Mouse (Mus musculus): ENCODE data around the gene Foxa3. TPM values are rescaled to one million over a fixed set of nuclear protein-coding genes. Genes with fewer than 3 reads are reported as not detected.
A peak's percentile ranks its signal among the peaks of the same experiment; 100 is the strongest.

Foxa3 gene
- polyA plus RNA-seq, 1 experiment from 2014 or later = 0.56 TPM

- Histone ChIP-seq H3K4me3 (ENCODE audit: low read depth, low read length) (0 out of 2 replicates have a peak overlapping the region, but pooled peaks have one; percentile 4), H3K27ac (replicated peaks; ENCODE audit: low read depth, low read length) (no peak overlapping the region), H3K9ac (ENCODE audit: low read depth, low read length) (peak overlapping the region; percentile 32; the same call in 1 of the 2 replicates), H3K4me1 (ENCODE audit: control insufficient read depth, insufficient read depth, low read length) (peaks cover 17% of the 10 kb centered on the region), H3K27me3 (replicated peaks; ENCODE audit: control insufficient read depth, insufficient read depth, low read length) (no peaks in the 10 kb centered on the region), H3K4me2 (ENCODE audit: low read depth, low read length) (peak overlapping the region; percentile 93), H3K36me3 (ENCODE audit: control insufficient read depth, insufficient read depth, low read length) (peaks cover 32% of the 10 kb centered on the region), H3K9me3 (ENCODE audit: control insufficient read depth, low read length) (no peaks in the 10 kb centered on the region)
- ATAC-seq (ENCODE audit: low read depth) = 0 out of 2 replicates have a peak, but pooled peaks have one; percentile 8
- DNase-seq (ENCODE audit: low spot score) = peak; percentile 93
- 9% methylated on average over 12 of the region's 12 CpGs for WGBS
Observed at GRCm38 (mm10) chr7:19006476-19006875, 16.9 kb downstream of the Foxa3 start.

DNA sequence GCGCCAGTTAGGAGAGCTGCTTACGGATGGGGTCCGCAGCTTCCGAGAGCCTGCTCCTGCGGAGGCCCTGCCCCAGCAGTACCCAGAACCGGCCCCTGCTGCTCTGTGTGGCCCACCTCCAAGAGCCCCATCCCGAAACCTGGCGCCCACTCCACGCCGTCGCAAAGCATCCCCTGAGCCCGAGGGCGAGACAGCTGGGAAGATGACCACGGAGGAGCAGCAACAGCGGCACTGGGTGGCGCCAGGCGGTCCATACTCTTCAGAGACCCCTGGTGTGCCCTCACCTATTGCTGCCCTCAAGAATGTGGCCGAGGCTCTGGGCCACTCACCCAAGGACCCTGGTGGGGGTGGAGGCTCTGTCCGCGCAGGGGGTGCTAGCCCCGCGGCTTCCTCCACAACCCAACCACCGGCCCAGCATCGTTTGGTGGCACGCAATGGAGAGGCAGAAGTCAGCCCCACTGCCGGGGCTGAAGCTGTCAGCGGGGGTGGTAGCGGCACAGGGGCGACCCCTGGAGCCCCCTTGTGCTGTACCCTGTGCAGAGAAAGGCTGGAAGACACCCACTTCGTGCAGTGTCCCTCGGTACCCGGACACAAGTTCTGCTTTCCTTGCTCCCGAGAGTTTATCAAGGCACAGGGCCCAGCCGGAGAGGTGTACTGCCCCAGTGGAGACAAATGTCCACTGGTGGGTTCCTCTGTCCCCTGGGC lies 17.8 kb downstream of the Foxa3 start:
- peak overlapping the region; percentile 90 for H3K4me3 ChIP-seq (ENCODE audit: low read depth, low read length)
- peak overlapping the region; percentile 93 for H3K4me2 ChIP-seq (ENCODE audit: low read depth, low read length)
- ATAC-seq (ENCODE audit: low read depth) (no peak), DNase-seq (ENCODE audit: low spot score) (no peak)
- no peaks in the 10 kb centered on the region for H3K9me3 ChIP-seq (ENCODE audit: control insufficient read depth, low read length)
- H3K27me3 ChIP-seq (replicated peaks; ENCODE audit: control insufficient read depth, insufficient read depth, low read length) = no peaks in the 10 kb centered on the region
- H3K36me3 ChIP-seq (ENCODE audit: control insufficient read depth, insufficient read depth, low read length) = peaks cover 32% of the 10 kb centered on the region
- no peak overlapping the region for H3K27ac ChIP-seq (replicated peaks; ENCODE audit: low read depth, low read length)
- H3K9ac ChIP-seq (ENCODE audit: low read depth, low read length) = peak overlapping the region; percentile 93
- 83% methylated on average over 33 of the region's 34 CpGs for WGBS
- peaks cover 17% of the 10 kb centered on the region for H3K4me1 ChIP-seq (ENCODE audit: control insufficient read depth, insufficient read depth, low read length)

- 4% methylated on average over 25 of the region's 34 CpGs for WGBS
- ATAC-seq (ENCODE audit: low read depth) = no peak
- H3K36me3 ChIP-seq (ENCODE audit: control insufficient read depth, insufficient read depth, low read length) = peaks cover 32% of the 10 kb centered on the region
- H3K4me2 ChIP-seq (ENCODE audit: low read depth, low read length) = peak overlapping the region; percentile 93
- H3K27me3 ChIP-seq (replicated peaks; ENCODE audit: control insufficient read depth, insufficient read depth, low read length) = no peaks in the 10 kb centered on the region
- H3K9me3 ChIP-seq (ENCODE audit: control insufficient read depth, low read length) = no peaks in the 10 kb centered on the region
- no peak for DNase-seq (ENCODE audit: low spot score)
- H3K4me3 ChIP-seq (ENCODE audit: low read depth, low read length) = peak overlapping the region; percentile 90
- peaks cover 17% of the 10 kb centered on the region for H3K4me1 ChIP-seq (ENCODE audit: control insufficient read depth, insufficient read depth, low read length)
- peak overlapping the region; percentile 93 for H3K9ac ChIP-seq (ENCODE audit: low read depth, low read length)
- H3K27ac ChIP-seq (replicated peaks; ENCODE audit: low read depth, low read length) = peak overlapping the region; percentile 97
Observed at GRCm38 (mm10) chr7:19004631-19005079, 18.7 kb downstream of the Foxa3 start.

DNA sequence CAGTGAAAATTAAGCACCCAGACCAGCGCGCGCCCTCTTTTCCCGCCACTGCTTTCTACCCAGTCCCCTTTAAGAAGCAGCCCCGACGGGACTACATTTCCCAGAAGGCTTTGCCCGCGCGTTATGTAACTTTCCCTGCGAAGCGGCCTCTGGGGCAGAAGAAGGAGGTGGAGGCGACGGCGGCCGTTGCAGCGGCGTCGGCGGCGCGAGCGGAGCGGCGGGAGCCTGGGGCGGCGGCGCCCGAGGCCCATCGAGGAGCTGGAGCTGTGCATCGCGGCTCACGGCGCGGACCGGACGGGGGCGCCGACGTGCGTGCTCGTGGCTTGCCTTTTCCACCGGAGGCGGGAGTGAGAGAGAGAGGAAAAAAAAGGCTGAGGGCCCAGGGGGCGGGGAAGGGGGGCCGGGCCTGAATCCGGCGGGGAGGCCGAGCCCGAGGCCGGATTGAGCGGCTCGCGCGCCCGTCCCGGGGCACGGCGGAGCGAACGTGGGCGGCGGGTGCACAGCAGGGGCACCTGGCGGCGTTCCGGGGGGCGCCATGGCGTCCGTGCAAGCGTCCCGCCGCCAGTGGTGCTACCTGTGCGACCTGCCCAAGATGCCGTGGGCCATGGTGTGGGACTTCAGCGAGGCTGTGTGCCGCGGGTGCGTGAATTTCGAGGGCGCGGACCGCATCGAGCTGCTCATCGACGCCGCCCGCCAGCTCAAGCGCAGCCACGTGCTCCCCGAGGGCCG lies 19.3 kb downstream of the Foxa3 start, which contains the start of gene Irf2bp1:
Irf2bp1 (plus strand) TSS at position 143 of the 729 bp plus-strand sequence.
- peaks cover 17% of the 10 kb centered on the region for H3K4me1 ChIP-seq (ENCODE audit: control insufficient read depth, insufficient read depth, low read length)
- ATAC-seq (ENCODE audit: low read depth) = peak; percentile 79

GRCm38 (mm10) chr7:19002848-19003498 lies 20.4 kb downstream of the Foxa3 start:
- peak; percentile 70 for ATAC-seq (ENCODE audit: low read depth)
- H3K9ac ChIP-seq (ENCODE audit: low read depth, low read length) = peak overlapping the region; percentile 72
- DNase-seq (ENCODE audit: low spot score) = peak; percentile 97
- H3K9me3 ChIP-seq (ENCODE audit: control insufficient read depth, low read length) = no peaks in the 10 kb centered on the region
- peak overlapping the region; percentile 82 for H3K27ac ChIP-seq (replicated peaks; ENCODE audit: low read depth, low read length)
- H3K27me3 ChIP-seq (replicated peaks; ENCODE audit: control insufficient read depth, insufficient read depth, low read length) = no peaks in the 10 kb centered on the region
- H3K4me1 ChIP-seq (ENCODE audit: control insufficient read depth, insufficient read depth, low read length) = peaks cover 17% of the 10 kb centered on the region
- H3K4me3 ChIP-seq (ENCODE audit: low read depth, low read length) = peak overlapping the region; percentile 36
- 1% methylated on average over 17 of the region's 17 CpGs for WGBS
- peaks cover 31% of the 10 kb centered on the region for H3K36me3 ChIP-seq (ENCODE audit: control insufficient read depth, insufficient read depth, low read length)
- H3K4me2 ChIP-seq (ENCODE audit: low read depth, low read length) = peak overlapping the region; percentile 93

More for the DNA sequence above, 19.3 kb downstream of the Foxa3 start, which contains the start of gene Irf2bp1:
- Histone ChIP-seq H3K9me3 (ENCODE audit: control insufficient read depth, low read length) (no peaks in the 10 kb centered on the region), H3K27me3 (replicated peaks; ENCODE audit: control insufficient read depth, insufficient read depth, low read length) (no peaks in the 10 kb centered on the region), H3K9ac (ENCODE audit: low read depth, low read length) (peak within 1 kb of the TSS; percentile 93), H3K27ac (replicated peaks; ENCODE audit: low read depth, low read length) (peak within 1 kb of the TSS; percentile 97), H3K4me2 (ENCODE audit: low read depth, low read length) (peak within 1 kb of the TSS; percentile 93), H3K4me3 (ENCODE audit: low read depth, low read length) (peak within 1 kb of the TSS; percentile 90), H3K36me3 (ENCODE audit: control insufficient read depth, insufficient read depth, low read length) (peaks cover 32% of the 10 kb centered on the region)
- 0% methylated on average over 48 of the region's 90 CpGs for WGBS
- peak; percentile 98 for DNase-seq (ENCODE audit: low spot score)

GRCm38 (mm10) chr7:19002115-19002514 lies 21.2 kb downstream of the Foxa3 start:
- no peaks in the 10 kb centered on the region for H3K9me3 ChIP-seq (ENCODE audit: control insufficient read depth, low read length)
- peaks cover 23% of the 10 kb centered on the region for H3K36me3 ChIP-seq (ENCODE audit: control insufficient read depth, insufficient read depth, low read length)
- ATAC-seq (ENCODE audit: low read depth) = no peak
- no peaks in the 10 kb centered on the region for H3K27me3 ChIP-seq (replicated peaks; ENCODE audit: control insufficient read depth, insufficient read depth, low read length)
- peak overlapping the region; percentile 36 for H3K4me3 ChIP-seq (ENCODE audit: low read depth, low read length)
- peaks cover 17% of the 10 kb centered on the region for H3K4me1 ChIP-seq (ENCODE audit: control insufficient read depth, insufficient read depth, low read length)
- WGBS = 25% methylated on average over 4 of the region's 4 CpGs
- H3K27ac ChIP-seq (replicated peaks; ENCODE audit: low read depth, low read length) = peak overlapping the region; percentile 82
- peak overlapping the region; percentile 72 for H3K9ac ChIP-seq (ENCODE audit: low read depth, low read length)
- H3K4me2 ChIP-seq (ENCODE audit: low read depth, low read length) = peak overlapping the region; percentile 93
- no peak for DNase-seq (ENCODE audit: low spot score)

DNA sequence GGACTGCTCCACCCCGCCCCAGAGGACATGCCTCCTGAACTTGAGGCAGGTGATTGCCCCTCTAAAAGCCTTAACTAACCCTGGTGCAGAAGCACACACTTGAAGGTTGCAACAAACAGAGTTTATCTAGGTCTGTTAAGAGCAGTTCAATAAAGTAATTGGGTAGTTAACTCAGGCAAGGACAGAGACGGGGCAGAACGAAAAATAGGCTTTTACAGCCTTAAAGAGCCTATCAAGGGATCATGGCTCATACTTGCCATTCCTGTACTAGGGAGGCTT lies 21.6 kb downstream of the Foxa3 start:
- ATAC-seq (ENCODE audit: low read depth) = no peak
- Histone ChIP-seq H3K9ac (ENCODE audit: low read depth, low read length) (no peak overlapping the region), H3K4me2 (ENCODE audit: low read depth, low read length) (no peak overlapping the region), H3K27me3 (replicated peaks; ENCODE audit: control insufficient read depth, insufficient read depth, low read length) (no peaks in the 10 kb centered on the region), H3K36me3 (ENCODE audit: control insufficient read depth, insufficient read depth, low read length) (peaks cover 19% of the 10 kb centered on the region), H3K4me3 (ENCODE audit: low read depth, low read length) (no peak overlapping the region), H3K4me1 (ENCODE audit: control insufficient read depth, insufficient read depth, low read length) (peaks cover 17% of the 10 kb centered on the region), H3K27ac (replicated peaks; ENCODE audit: low read depth, low read length) (peak overlapping the region; percentile 82), H3K9me3 (ENCODE audit: control insufficient read depth, low read length) (no peaks in the 10 kb centered on the region)
- no peak for DNase-seq (ENCODE audit: low spot score)
- 73% methylated on average over 3 of the region's 3 CpGs for WGBS

DNA sequence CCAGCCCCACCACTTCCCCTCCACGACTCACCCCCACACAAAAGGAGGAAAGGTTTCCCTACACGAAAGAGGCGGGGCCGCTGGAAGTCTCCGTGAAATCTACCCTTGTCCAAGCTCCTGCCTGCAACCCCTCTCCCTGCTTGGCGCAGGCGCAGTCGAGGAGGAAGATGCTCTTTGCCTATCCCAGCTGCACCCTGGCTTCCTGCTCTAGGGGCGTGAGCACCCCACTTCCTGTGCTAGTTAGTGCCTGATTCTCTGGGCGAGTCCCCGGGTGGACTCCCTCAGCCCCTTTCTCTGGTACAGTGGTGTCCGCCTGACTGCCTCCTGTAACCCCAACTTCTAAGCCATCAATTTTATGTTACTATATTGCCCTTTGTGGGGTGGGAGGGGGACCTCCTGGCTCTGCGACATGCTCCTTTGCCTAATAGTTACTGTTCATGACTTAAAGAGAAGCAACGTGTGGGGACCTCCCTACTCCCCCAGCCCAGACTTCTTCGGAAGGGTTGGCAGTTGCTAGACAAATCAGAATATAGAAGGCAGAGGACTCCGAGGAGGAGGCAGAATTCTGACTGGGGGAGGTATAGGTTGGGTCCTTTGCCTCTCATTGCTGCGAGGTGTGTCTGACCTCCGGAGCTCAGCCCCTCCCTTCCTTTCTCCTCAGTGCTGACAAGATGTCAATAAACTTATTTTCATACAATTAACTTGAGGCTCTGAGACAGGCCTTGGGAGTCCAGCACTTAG lies 22.1 kb downstream of the Foxa3 start:
- 44% methylated on average over 18 of the region's 18 CpGs for WGBS
- DNase-seq (ENCODE audit: low spot score) (peak; percentile 72), ATAC-seq (ENCODE audit: low read depth) (no peak)
- Histone ChIP-seq H3K4me1 (ENCODE audit: control insufficient read depth, insufficient read depth, low read length) (peaks cover 16% of the 10 kb centered on the region), H3K9ac (ENCODE audit: low read depth, low read length) (peak overlapping the region; percentile 55), H3K36me3 (ENCODE audit: control insufficient read depth, insufficient read depth, low read length) (peaks cover 21% of the 10 kb centered on the region), H3K27ac (replicated peaks; ENCODE audit: low read depth, low read length) (peak overlapping the region; percentile 82; the same call in 1 of the 2 replicates), H3K4me3 (ENCODE audit: low read depth, low read length) (peak overlapping the region; percentile 37), H3K9me3 (ENCODE audit: control insufficient read depth, low read length) (no peaks in the 10 kb centered on the region), H3K27me3 (replicated peaks; ENCODE audit: control insufficient read depth, insufficient read depth, low read length) (no peaks in the 10 kb centered on the region), H3K4me2 (ENCODE audit: low read depth, low read length) (peak overlapping the region; percentile 52)

Data from embryonic facial prominence, embryonic 14.5 days (tissue).